Mouse (Mus musculus): ENCODE measurements at regions not wholly inside any gene's neighbourhood (a gene's known extent, or its start where the extent isn't known, plus 50 kb on each side); places are given as distances from the start of the nearest gene placed in this dataset.

DNA sequence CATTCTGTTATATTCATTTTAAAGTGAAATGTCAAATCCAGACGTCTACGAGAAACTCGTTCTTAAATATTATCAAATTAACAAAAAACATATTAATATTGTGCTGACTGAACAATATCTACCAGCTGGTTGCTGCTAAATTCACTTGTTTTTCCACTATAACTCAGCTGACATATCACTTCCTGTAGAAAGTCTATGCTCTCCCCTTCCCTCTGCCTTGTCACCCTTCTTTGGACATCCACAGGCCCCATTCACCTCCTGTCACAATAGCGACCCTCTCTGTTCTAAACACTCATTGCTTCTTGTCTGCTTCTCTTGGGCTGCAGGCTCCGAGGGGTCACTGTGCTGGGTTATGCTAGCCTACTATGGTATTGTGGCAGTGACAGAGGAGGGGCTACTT, 52.5 kb upstream of the Cplx2 start:
- DNase-seq: no peak

- no peak for DNase-seq
Measured at GRCm38 (mm10) chr13:54320212-54320611, 50.9 kb upstream of the Cplx2 start.

GRCm38 (mm10) chr13:54321011-54321410, 50.1 kb upstream of the Cplx2 start:
- no peak for DNase-seq
